Mouse (Mus musculus): ENCODE measurements at regions not wholly inside any gene's neighbourhood (a gene's known extent, or its start where the extent isn't known, plus 50 kb on each side); places are given as distances from the start of the nearest gene placed in this dataset.
"Not testable (repeated sequence)": the region's sequence is repeated elsewhere in the genome, so short reads cannot be mapped to it uniquely, and the experiment has no call there.

- Histone ChIP-seq H3K27me3 (no peaks in the 10 kb centered on the region), H3K9ac (no peak overlapping the region), H3K36me3 (no peaks in the 10 kb centered on the region), H3K4me3 (no peak overlapping the region), H3K4me1 (no peaks in the 10 kb centered on the region), H3K4me2 (replicated peaks) (no peak overlapping the region), H3K9me3 (replicated peaks) (no peaks in the 10 kb centered on the region), H3K27ac (no peak overlapping the region)
- no peak for ATAC-seq (ENCODE audit: low FRiP score)
- WGBS, result 71% methylated on average over 2 of the region's 2 CpGs
Measured at GRCm38 (mm10) chr8:39426770-39427169, 1248.1 kb upstream of the Adam24 start.

- H3K36me3 ChIP-seq, result no peaks in the 10 kb centered on the region
- no peak overlapping the region for H3K4me3 ChIP-seq
- H3K4me1 ChIP-seq, result no peaks in the 10 kb centered on the region
- WGBS, result 87% methylated on average over 2 of the region's 2 CpGs
- no peak for ATAC-seq (ENCODE audit: low FRiP score)
- H3K9me3 ChIP-seq (replicated peaks), result no peaks in the 10 kb centered on the region
- no peak overlapping the region for H3K9ac ChIP-seq
- no peaks in the 10 kb centered on the region for H3K27me3 ChIP-seq
- H3K4me2 ChIP-seq (replicated peaks), result no peak overlapping the region
- no peak overlapping the region for H3K27ac ChIP-seq
Measured at GRCm38 (mm10) chr8:39427402-39427801, 1247.5 kb upstream of the Adam24 start.

GRCm38 (mm10) chr8:39440550-39441333, 1234.1 kb upstream of the Adam24 start:
- peak; percentile 58; the same call in 1 of the 2 replicates for ATAC-seq (ENCODE audit: low FRiP score)
- Histone ChIP-seq H3K36me3 (no peaks in the 10 kb centered on the region), H3K4me1 (no peaks in the 10 kb centered on the region), H3K9ac (no peak overlapping the region), H3K4me2 (replicated peaks) (no peak overlapping the region), H3K4me3 (no peak overlapping the region), H3K27me3 (no peaks in the 10 kb centered on the region), H3K27ac (no peak overlapping the region), H3K9me3 (replicated peaks) (no peaks in the 10 kb centered on the region)
- WGBS, result 84% methylated on average over 8 of the region's 8 CpGs

GRCm38 (mm10) chr8:39491139-39491538, 1183.7 kb upstream of the Adam24 start:
- WGBS, result 91% methylated on average over 8 of the region's 8 CpGs
- H3K36me3 ChIP-seq; H3K4me1 ChIP-seq; H3K27ac ChIP-seq; H3K4me3 ChIP-seq; H3K4me2 ChIP-seq (replicated peaks); H3K27me3 ChIP-seq; H3K9ac ChIP-seq; ATAC-seq (ENCODE audit: low FRiP score); H3K9me3 ChIP-seq (replicated peaks): not testable (repeated sequence)

GRCm38 (mm10) chr8:39500419-39500818, 1174.5 kb upstream of the Adam24 start:
- Histone ChIP-seq H3K36me3 (no peaks in the 10 kb centered on the region), H3K27ac (no peak overlapping the region), H3K4me3 (no peak overlapping the region), H3K9ac (no peak overlapping the region), H3K4me1 (no peaks in the 10 kb centered on the region), H3K9me3 (replicated peaks) (no peaks in the 10 kb centered on the region), H3K4me2 (replicated peaks) (no peak overlapping the region), H3K27me3 (no peaks in the 10 kb centered on the region)
- no peak for ATAC-seq (ENCODE audit: low FRiP score)

GRCm38 (mm10) chr8:39504261-39504660, 1170.6 kb upstream of the Adam24 start:
- Histone ChIP-seq H3K9me3 (replicated peaks) (no peaks in the 10 kb centered on the region), H3K4me3 (no peak overlapping the region), H3K4me1 (no peaks in the 10 kb centered on the region), H3K9ac (no peak overlapping the region), H3K36me3 (no peaks in the 10 kb centered on the region), H3K27ac (no peak overlapping the region), H3K27me3 (no peaks in the 10 kb centered on the region), H3K4me2 (replicated peaks) (no peak overlapping the region)
- ATAC-seq (ENCODE audit: low FRiP score), result no peak
- 84% methylated on average over 5 of the region's 5 CpGs for WGBS

GRCm38 (mm10) chr8:39512967-39513366, 1161.9 kb upstream of the Adam24 start:
- WGBS, result 77% methylated on average over 1 of the region's 1 CpGs
- Histone ChIP-seq H3K4me3 (no peak overlapping the region), H3K4me2 (replicated peaks) (no peak overlapping the region), H3K9ac (no peak overlapping the region), H3K36me3 (no peaks in the 10 kb centered on the region), H3K4me1 (no peaks in the 10 kb centered on the region), H3K9me3 (replicated peaks) (no peaks in the 10 kb centered on the region), H3K27ac (no peak overlapping the region), H3K27me3 (no peaks in the 10 kb centered on the region)
- ATAC-seq (ENCODE audit: low FRiP score), result no peak

All from hindbrain, embryonic 12.5 days (tissue).